Mouse (Mus musculus): ENCODE measurements around the gene Kcnb1.
A peak's percentile ranks its signal among the peaks of the same experiment; 100 is the strongest.
"Not testable (repeated sequence)": the region's sequence is repeated elsewhere in the genome, so short reads cannot be mapped to it uniquely, and the experiment has no call there.

Kcnb1 gene

GRCm38 (mm10) chr2:167190076-167190399, at the start of gene Kcnb1:
Gene Kcnb1, minus strand, starts transcription at chr2:167190155.
- peak; percentile 64 to 78 for DNase-seq

DNA sequence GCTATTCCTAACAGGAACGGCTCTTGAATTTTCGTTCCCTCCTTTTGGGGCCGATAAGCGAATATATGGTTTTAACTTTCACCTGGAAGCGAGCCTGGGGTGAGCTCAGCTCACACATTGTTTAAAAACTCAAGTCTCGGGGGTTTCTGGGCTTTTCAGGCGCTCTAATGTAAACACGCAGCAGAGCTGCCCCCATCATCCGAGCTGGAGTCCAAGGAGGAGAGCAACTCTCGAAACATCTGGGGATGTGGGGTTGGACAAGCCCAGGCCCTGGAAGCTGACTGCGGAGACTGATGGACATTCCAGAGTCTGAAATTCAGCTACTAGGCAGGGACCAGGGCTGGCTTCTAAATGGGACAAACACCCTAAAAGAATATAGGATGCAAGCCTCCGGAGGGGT, 49.3 kb upstream of the Kcnb1 start:
- no peak for DNase-seq

- no peak for DNase-seq
Observed at GRCm38 (mm10) chr2:167237224-167237623, 47.3 kb upstream of the Kcnb1 start.

- no peak for DNase-seq
Observed at GRCm38 (mm10) chr2:167236174-167236573, 46.2 kb upstream of the Kcnb1 start.

DNA sequence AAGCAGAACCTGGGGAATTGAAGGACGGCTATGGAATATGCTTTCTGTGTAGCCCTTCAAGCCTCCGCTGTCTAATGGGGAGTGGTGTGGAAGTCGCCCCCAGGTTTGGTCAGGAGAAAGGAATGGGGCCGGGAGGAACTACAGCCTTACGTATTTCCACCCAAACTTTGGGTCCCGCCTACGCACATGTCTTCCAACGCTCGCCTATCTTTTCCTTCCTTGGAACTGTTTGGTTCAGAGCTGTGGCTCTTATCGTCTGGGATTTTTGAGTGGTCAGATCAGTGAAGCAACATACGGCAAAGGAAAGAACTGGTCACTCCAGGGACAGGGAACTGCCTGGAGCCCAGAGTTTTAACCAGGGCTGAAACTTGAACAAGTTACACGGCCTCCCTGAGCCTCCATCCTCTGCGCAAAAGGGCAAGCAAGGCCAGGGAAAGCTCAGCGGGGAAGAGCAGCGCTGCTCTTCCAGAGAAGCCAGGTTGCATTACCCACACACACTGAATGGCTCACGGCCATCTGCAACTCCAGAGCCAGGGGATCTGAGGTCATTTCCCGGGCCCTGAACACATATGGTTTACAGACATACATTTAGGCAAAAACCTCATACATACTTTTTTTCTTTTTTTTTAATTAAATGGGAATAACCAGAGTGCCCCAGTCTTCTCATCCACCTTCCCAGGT, 45.5 kb upstream of the Kcnb1 start:
- DNase-seq = no peak

GRCm38 (mm10) chr2:167233771-167234170, 43.8 kb upstream of the Kcnb1 start:
- no peak for DNase-seq

DNA sequence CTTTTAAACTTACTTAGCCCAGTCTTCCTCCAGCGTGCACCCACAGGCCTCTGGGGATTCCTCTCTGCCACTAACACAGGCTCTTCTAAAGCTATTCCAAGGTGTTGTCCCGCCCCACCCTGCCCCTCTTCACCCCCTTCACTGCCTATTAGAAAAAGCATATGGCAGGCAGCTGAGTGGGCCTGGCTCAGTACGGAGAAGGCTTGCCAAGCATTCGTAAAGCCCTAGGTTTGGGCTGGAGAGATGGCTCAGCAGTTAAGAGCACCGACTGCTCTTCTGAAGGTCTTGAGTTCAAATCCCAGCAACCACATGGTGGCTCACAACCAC, 43.0 kb upstream of the Kcnb1 start:
- no peak for DNase-seq

- DNase-seq = peak; percentile 37 to 41
Observed at GRCm38 (mm10) chr2:167232132-167233008, 42.4 kb upstream of the Kcnb1 start.

DNA sequence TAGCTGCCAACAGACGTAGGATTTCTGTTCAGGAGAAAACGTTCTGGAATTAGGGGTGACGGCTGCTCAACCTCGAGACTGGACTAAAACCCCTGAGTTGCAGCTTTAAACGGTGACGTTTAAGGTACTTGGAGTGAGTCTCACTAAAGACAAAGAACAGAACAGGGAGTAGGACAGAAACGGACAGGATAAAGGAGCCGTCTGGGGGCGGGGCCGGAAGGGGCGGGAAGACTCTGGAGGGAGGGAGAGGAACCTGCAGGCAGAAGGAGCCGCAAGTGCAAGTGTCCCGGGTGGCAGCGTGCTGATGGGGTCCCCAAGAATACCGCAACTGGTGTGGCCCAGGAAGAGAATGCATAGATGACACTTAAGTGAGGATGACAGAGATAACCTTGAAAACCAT, 40.6 kb upstream of the Kcnb1 start:
- no peak for DNase-seq

- DNase-seq = no peak
Observed at GRCm38 (mm10) chr2:167224937-167225336, 35.0 kb upstream of the Kcnb1 start.

DNA sequence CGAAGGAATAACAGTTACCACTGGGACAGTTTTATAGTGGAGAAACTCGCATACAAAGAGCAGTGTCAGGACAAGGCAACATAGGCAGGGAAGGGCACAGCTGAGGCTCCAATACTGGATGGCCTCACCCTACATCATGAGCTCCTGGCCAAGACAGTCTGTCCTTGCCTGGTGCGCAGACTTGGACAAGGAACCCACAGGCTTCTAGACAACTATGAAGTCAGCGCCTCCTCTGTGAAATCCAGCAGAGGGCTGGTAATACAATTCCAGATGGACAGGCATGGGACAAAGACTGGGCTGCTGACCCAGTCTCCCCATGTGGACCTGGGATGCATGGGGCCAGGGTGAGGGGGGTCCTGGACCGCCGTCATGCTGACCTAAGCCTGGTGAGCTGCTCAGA, 34.2 kb upstream of the Kcnb1 start:
- DNase-seq = no peak

GRCm38 (mm10) chr2:167222152-167222551, 32.2 kb upstream of the Kcnb1 start:
- peak; percentile 71 to 77 for DNase-seq

DNA sequence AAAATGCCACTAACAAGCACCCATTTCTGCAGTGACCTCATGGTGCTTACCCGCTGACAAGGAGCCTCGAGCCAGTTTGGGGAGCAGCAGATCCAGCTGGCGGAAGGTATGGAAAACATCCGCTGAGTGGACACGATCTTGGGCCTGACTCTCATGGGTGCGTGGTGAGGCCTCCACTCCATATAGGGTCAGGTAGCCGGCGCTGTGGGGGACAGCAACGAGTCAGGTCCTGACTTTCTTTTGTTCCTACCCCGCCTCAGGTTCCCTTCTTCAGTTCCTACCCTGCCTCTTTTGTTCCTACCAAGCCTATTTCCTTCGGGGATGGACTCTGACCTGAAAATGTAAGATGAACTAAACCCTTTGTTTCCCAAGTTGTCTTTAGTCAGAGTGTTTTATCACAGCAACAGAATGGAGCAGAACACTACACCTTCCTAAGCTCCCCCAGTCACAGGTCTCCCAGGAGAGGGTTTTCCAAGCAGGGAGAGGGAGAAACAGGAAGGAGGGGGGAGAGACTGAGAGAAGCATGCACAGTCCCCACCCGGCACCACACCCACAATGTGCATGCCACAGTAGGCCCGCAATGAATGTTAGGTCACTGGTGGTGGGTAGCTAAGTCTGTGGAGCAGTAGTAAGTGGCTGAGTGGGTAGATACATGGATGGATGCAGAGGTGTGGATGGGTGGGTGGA, 31.3 kb upstream of the Kcnb1 start:
- no peak for DNase-seq

- no peak for DNase-seq
Observed at GRCm38 (mm10) chr2:167220736-167221135, 30.8 kb upstream of the Kcnb1 start.

DNA sequence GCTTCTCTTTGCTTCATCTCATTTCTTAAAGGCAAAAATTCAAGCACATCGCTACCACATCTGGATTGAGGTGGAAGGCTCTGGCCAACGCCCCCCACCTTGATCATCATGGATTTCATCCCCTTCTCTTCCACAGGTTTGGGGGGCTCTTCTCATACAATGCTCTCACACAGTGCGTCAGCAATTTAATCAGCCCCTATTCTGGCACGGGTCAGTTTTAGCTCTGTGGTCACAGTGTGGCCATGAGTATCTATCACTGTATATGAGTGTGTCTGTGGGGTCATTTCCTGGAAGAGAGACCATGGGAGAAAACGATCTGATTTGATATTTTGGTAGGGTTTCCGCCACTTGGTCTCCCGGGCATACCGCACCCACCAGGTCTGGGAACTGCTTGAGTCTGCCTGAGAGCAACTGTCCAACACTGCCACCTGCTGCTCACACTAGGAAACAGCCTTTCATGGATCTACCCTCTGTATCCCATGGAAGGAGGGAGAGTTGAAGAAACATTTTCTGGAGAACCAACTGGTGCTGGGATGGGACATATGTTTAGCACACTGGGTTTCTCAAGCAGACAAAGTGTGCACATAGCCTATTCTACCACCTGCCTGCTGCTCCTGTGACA, 29.3 kb upstream of the Kcnb1 start:
- DNase-seq = peak; percentile 86 to 90

- no peak for DNase-seq
Observed at GRCm38 (mm10) chr2:167213666-167214065, 23.7 kb upstream of the Kcnb1 start.

- no peak for DNase-seq
Observed at GRCm38 (mm10) chr2:167213076-167213475, 23.1 kb upstream of the Kcnb1 start.

GRCm38 (mm10) chr2:167212551-167212950, 22.6 kb upstream of the Kcnb1 start:
- DNase-seq = no peak

DNA sequence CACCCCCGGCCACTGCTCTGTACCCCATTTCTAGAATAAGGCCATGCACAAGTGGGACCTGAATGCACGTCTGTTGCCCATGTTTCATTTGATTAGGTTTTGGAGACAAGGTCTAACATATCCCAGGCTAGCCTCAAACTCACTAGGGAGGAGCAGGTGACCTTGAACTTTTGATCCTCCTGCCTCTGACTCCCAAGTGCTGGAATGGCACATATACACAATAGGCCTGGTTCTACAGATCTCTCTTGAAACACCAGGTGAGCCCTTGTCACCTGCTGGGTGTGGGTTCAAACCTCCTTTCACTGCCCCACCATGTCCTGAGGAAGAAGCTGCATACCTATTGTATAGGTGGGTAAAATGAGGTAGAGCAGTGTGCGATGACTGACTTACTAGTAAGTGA, 22.1 kb upstream of the Kcnb1 start:
- DNase-seq = no peak

DNA sequence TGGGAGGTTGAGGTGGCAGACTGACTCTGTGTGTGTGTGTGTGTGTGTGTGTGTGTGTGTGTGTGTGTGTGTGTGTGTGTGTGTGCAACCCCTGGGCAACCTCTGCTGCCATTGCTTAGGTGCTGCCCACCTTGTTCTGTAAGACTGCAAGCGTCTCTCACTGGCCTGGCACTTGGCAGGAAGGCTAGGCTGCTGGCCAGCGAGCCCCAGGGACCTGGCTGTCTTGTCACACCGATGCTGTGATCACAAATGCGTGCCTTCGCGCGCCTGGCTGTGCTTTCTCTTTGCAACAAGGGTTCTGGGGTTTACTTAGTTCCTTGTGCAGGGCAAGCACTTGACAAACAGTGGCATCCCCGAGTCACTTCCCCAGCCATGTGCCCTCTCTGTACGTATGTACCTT, 19.9 kb upstream of the Kcnb1 start:
- peak; percentile 82 to 87 for DNase-seq

DNA sequence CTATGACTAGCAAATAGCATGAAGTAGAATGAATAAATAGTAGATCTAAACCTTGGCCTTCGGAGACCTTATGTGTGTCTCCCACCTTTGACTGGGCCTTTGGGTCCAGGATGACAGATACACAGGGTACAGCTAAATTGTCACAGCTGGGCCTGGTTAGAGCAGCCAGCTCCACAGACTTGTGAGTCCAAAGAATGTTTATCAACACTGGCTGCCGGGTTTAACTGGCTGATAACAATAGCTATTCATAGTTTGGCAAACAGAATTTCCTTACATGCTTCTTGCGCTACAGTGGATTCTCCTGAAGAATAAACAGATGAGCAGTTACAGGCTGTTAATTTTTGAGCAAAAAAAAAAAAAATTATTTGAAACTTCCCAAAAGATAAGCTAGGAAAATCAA, 19.0 kb upstream of the Kcnb1 start:
- no peak for DNase-seq

DNA sequence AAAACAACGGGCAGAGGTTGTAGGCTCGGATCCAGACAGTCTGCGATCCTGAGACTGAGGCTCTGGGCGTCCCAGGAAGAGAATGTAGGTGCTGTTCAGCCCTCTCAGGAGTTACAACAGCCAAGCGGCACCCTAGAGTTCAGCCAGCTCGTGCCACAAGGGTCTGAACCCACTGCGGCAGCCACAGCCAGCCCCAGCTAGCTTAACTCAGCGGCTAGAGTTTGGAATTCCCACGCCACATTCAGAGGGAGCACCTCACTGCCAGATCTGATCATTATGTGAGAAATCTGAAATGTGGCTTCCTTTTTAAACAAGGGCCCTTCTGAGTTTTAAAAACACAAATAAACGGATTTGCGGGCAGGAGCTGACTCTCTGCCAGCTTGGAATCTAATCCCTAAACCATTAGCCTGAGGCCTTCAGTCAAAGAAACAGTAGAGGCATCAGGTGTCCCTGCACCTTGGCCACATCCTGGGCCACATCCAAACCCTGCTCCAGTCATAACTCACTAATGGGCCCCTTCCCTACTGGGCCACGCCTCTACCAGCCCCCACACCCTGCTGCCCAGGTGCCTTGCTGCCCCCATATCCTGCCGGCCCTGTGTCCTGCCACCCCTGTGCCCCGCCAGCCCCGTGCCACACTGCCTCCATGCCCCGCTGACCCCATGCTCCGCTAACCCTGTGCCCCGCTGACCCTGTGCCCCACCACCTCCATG, 16.1 kb upstream of the Kcnb1 start:
- DNase-seq = no peak

DNA sequence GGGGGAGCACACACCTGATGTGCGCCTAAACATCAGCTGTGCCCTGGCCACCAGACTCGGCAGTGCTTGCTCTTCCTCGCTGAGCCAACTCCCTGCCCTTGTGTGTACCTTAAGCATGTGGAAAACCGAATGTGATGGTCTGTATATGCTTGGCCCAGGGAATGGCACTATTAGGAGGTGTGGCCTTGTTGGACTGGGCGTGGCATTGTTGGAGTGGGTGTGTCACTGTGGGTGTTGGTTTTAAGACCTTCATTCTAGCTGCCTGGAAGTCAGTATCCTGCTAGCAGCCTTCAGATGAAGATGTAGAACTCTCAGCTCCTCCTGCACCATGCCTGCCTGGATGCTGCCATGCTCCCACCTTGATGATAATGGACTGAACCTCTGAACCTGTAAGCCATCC, 14.7 kb upstream of the Kcnb1 start:
- DNase-seq = not testable (repeated sequence)
